8 mouse cellular contexts compared by ENCODE assay signal in genomic region chr19:3707553-3707952, GRCm38 (mm10). TPM values are rescaled to one million over a fixed set of nuclear protein-coding genes. Genes with fewer than 3 reads are reported as not detected.
DNase-seq lines count a peak whose midpoint lies in the region; ATAC-seq lines count a peak whose summit lies in the region.

No protein-coding gene starts in this region.

- WGBS in kidney, embryonic 15.5 days: 38% methylated on average over 10 of the region's 10 CpGs
- 42% methylated on average over 10 of the region's 10 CpGs for WGBS in hindbrain, embryonic 13.5 days
- WGBS in midbrain, embryonic 14.5 days: 34% methylated on average over 10 of the region's 10 CpGs

- H3K27ac ChIP-seq in kidney, embryonic 15.5 days: peak overlapping the region; percentile 93
- H3K27ac ChIP-seq in hindbrain, embryonic 13.5 days: peak overlapping the region; percentile 93
- H3K27ac ChIP-seq in midbrain, embryonic 14.5 days (replicated peaks; ENCODE audit: low read depth, low read length): peak overlapping the region; percentile 87

- peak overlapping the region; percentile 75 for H3K4me3 ChIP-seq in kidney, embryonic 15.5 days (replicated peaks)
- peak overlapping the region; percentile 79 for H3K4me3 ChIP-seq in hindbrain, embryonic 13.5 days
- H3K4me3 ChIP-seq in midbrain, embryonic 14.5 days (replicated peaks; ENCODE audit: low read depth, low read length): peak overlapping the region; percentile 83

- ATAC-seq in kidney, embryonic 15.5 days (replicated peaks; ENCODE audit: low FRiP score): no peak
- ATAC-seq in hindbrain, embryonic 13.5 days (ENCODE audit: low FRiP score): no peak
- no peak for ATAC-seq in midbrain, embryonic 14.5 days (ENCODE audit: low FRiP score, low TSS enrichment)

- DNase-seq in kidney, adult 8-10 months: no peak
- peak; percentile 62 for DNase-seq in ZHBTc4 (ENCODE audit: low read depth, low spot score)
- no peak for DNase-seq in midbrain, embryonic 14.5 days
- no peak for DNase-seq in cerebellum, postnatal 14 days
- DNase-seq in ovary, postnatal 36 days (ENCODE audit: low spot score): no peak
- no peak for DNase-seq in layer of hippocampus, postnatal 10 days (ENCODE audit: low spot score in 2 of 2)

- no peaks in the 10 kb centered on the region for H3K27me3 ChIP-seq in kidney, embryonic 15.5 days
- no peaks in the 10 kb centered on the region for H3K27me3 ChIP-seq in hindbrain, embryonic 13.5 days
- no peaks in the 10 kb centered on the region for H3K27me3 ChIP-seq in midbrain, embryonic 14.5 days (ENCODE audit: control insufficient read depth, insufficient read depth, low read length)

- peak overlapping the region; percentile 45 for H3K9ac ChIP-seq in kidney, embryonic 15.5 days
- peak overlapping the region; percentile 88 for H3K9ac ChIP-seq in hindbrain, embryonic 13.5 days
- H3K9ac ChIP-seq in midbrain, embryonic 14.5 days (replicated peaks; ENCODE audit: low read length): peak overlapping the region; percentile 76

- H3K9me3 ChIP-seq in kidney, embryonic 15.5 days (replicated peaks): no peaks in the 10 kb centered on the region
- H3K9me3 ChIP-seq in hindbrain, embryonic 13.5 days: no peaks in the 10 kb centered on the region
- no peaks in the 10 kb centered on the region for H3K9me3 ChIP-seq in midbrain, embryonic 14.5 days (ENCODE audit: control insufficient read depth, low read length)

- peaks cover 15% of the 10 kb centered on the region for H3K4me1 ChIP-seq in kidney, embryonic 15.5 days
- H3K4me1 ChIP-seq in hindbrain, embryonic 13.5 days (replicated peaks): peaks cover 21% of the 10 kb centered on the region
- H3K4me1 ChIP-seq in midbrain, embryonic 14.5 days (ENCODE audit: control insufficient read depth, insufficient read depth, low read length): peaks cover 12% of the 10 kb centered on the region

- peaks cover 6% of the 10 kb centered on the region for H3K36me3 ChIP-seq in kidney, embryonic 15.5 days
- H3K36me3 ChIP-seq in hindbrain, embryonic 13.5 days: peaks cover 6% of the 10 kb centered on the region; the same call in 1 of the 2 replicates
- H3K36me3 ChIP-seq in midbrain, embryonic 14.5 days (ENCODE audit: control insufficient read depth, insufficient read depth, low read length): 0 out of 2 replicates have a peak, but pooled peaks cover 5% of the 10 kb centered on the region

- H3K4me2 ChIP-seq in kidney, embryonic 15.5 days: peak overlapping the region; percentile 64
- H3K4me2 ChIP-seq in hindbrain, embryonic 13.5 days: peak overlapping the region; percentile 62
- H3K4me2 ChIP-seq in midbrain, embryonic 14.5 days (ENCODE audit: low read length): peak overlapping the region; percentile 62

RNA-seq across cellular contexts. Expression of gene 1810055G02Rik, which starts 0.5 kb away (rescaled TPM):
- 39.7 and 43.9 TPM in 2 replicates for polyA plus RNA-seq in kidney, embryonic 15.5 days (2015; fragmentation: Nextera tagmentation; extraction: Ambion mirVana)
- polyA plus RNA-seq in hindbrain, embryonic 13.5 days (2015; fragmentation: Nextera tagmentation; extraction: Ambion mirVana): 33.5 and 33.9 TPM in 2 replicates
- polyA plus RNA-seq in midbrain, embryonic 14.5 days (2014; fragmentation: Nextera tagmentation; extraction: Ambion mirVana): 31.4 and 33.7 TPM in 2 replicates
- 10 to 100 TPM; 25.4 to 39.3 TPM for total RNA-seq in layer of hippocampus, postnatal 10 days (2021)

RNA-seq across cellular contexts. Expression of gene Lrp5, which starts 21.2 kb away (rescaled TPM):
- 5.8 and 6.9 TPM in 2 replicates for polyA plus RNA-seq in kidney, embryonic 15.5 days (2015; fragmentation: Nextera tagmentation; extraction: Ambion mirVana)
- 1.4 and 2.0 TPM in 2 replicates for polyA plus RNA-seq in hindbrain, embryonic 13.5 days (2015; fragmentation: Nextera tagmentation; extraction: Ambion mirVana)
- polyA plus RNA-seq in midbrain, embryonic 14.5 days (2014; fragmentation: Nextera tagmentation; extraction: Ambion mirVana): 1.1 and 1.3 TPM in 2 replicates
- 10 to 100 TPM; 13.3 to 14.3 TPM for total RNA-seq in layer of hippocampus, postnatal 10 days (2021)

RNA-seq across cellular contexts. Expression of gene Kmt5b, which starts 59.7 kb away (rescaled TPM):
- 30.9 and 33.9 TPM in 2 replicates for polyA plus RNA-seq in kidney, embryonic 15.5 days (2015; fragmentation: Nextera tagmentation; extraction: Ambion mirVana)
- 54.4 and 57.5 TPM in 2 replicates for polyA plus RNA-seq in hindbrain, embryonic 13.5 days (2015; fragmentation: Nextera tagmentation; extraction: Ambion mirVana)
- 55.6 and 74.0 TPM in 2 replicates for polyA plus RNA-seq in midbrain, embryonic 14.5 days (2014; fragmentation: Nextera tagmentation; extraction: Ambion mirVana)
- total RNA-seq in layer of hippocampus, postnatal 10 days (2021): 10 to 100 TPM; 72.9 to 76.9 TPM
